Mouse (Mus musculus): Measurements from ENCODE around the gene Sema5a. TPM values are rescaled to one million over a fixed set of nuclear protein-coding genes. Genes with fewer than 3 reads are reported as not detected.
"Not testable (repeated sequence)": the region's sequence is repeated elsewhere in the genome, so short reads cannot be mapped to it uniquely, and the experiment has no call there.

Sema5a gene
- polyA plus RNA-seq, 1 experiment from 2014 or later: 10.0 TPM

GRCm38 (mm10) chr15:32226381-32226780 is 18.2 kb upstream of the Sema5a start:
- ATAC-seq (ENCODE audit: insufficient number of reproducible peaks, insufficient read depth, low FRiP score, low read depth): no peak
- no peak overlapping the region for H3K4me2 ChIP-seq (ENCODE audit: low read length)
- H3K27ac ChIP-seq (replicated peaks in 1 of 2; ENCODE audit: control insufficient read depth in 1 of 2, insufficient read depth in 1 of 2, low read depth in 2 of 2, low read length in 2 of 2): no peak overlapping the region
- H3K36me3 ChIP-seq (ENCODE audit: control insufficient read depth, insufficient read depth, low read length): no peaks in the 10 kb centered on the region
- no peak overlapping the region for H3K4me3 ChIP-seq (ENCODE audit: control insufficient read depth in 1 of 2, insufficient read depth in 1 of 2, low read depth in 1 of 2, low read length in 2 of 2)
- H3K9me3 ChIP-seq (ENCODE audit: control insufficient read depth, low read length): no peaks in the 10 kb centered on the region
- no peak overlapping the region for H3K9ac ChIP-seq (ENCODE audit: low read length)
- H3K27me3 ChIP-seq (ENCODE audit: control insufficient read depth, insufficient read depth, low read length): no peaks in the 10 kb centered on the region
- 85% methylated on average over 6 of the region's 6 CpGs for WGBS
- 0 out of 4 replicates have a peak, but pooled peaks cover 2 to 6% of the 10 kb centered on the region in 2 experiments for H3K4me1 ChIP-seq (ENCODE audit: control insufficient read depth in 2 of 2, insufficient read depth in 2 of 2, low read length in 2 of 2)

GRCm38 (mm10) chr15:32226888-32227395 is 17.7 kb upstream of the Sema5a start:
- Histone ChIP-seq H3K4me1 (ENCODE audit: control insufficient read depth in 2 of 2, insufficient read depth in 2 of 2, low read length in 2 of 2) (0 out of 4 replicates have a peak, but pooled peaks cover 2 to 6% of the 10 kb centered on the region in 2 experiments), H3K27me3 (ENCODE audit: control insufficient read depth, insufficient read depth, low read length) (no peaks in the 10 kb centered on the region), H3K9ac (ENCODE audit: low read length) (no peak overlapping the region), H3K4me2 (ENCODE audit: low read length) (no peak overlapping the region), H3K36me3 (ENCODE audit: control insufficient read depth, insufficient read depth, low read length) (no peaks in the 10 kb centered on the region), H3K9me3 (ENCODE audit: control insufficient read depth, low read length) (no peaks in the 10 kb centered on the region), H3K27ac (replicated peaks in 1 of 2; ENCODE audit: control insufficient read depth in 1 of 2, insufficient read depth in 1 of 2, low read depth in 2 of 2, low read length in 2 of 2) (no peak overlapping the region), H3K4me3 (ENCODE audit: control insufficient read depth in 1 of 2, insufficient read depth in 1 of 2, low read depth in 1 of 2, low read length in 2 of 2) (no peak overlapping the region)
- WGBS: 57% methylated on average over 7 of the region's 7 CpGs
- ATAC-seq (ENCODE audit: insufficient number of reproducible peaks, insufficient read depth, low FRiP score, low read depth): no peak

GRCm38 (mm10) chr15:32230066-32230465 is 14.5 kb upstream of the Sema5a start:
- Histone ChIP-seq H3K27me3 (ENCODE audit: control insufficient read depth, insufficient read depth, low read length) (no peaks in the 10 kb centered on the region), H3K4me2 (ENCODE audit: low read length) (no peak overlapping the region), H3K9me3 (ENCODE audit: control insufficient read depth, low read length) (no peaks in the 10 kb centered on the region), H3K4me1 (ENCODE audit: control insufficient read depth in 2 of 2, insufficient read depth in 2 of 2, low read length in 2 of 2) (peaks cover 2 to 16% of the 10 kb centered on the region in 2 experiments; a peak in 1 of 4 replicates), H3K27ac (replicated peaks in 1 of 2; ENCODE audit: control insufficient read depth in 1 of 2, insufficient read depth in 1 of 2, low read depth in 2 of 2, low read length in 2 of 2) (no peak overlapping the region), H3K4me3 (ENCODE audit: control insufficient read depth in 1 of 2, insufficient read depth in 1 of 2, low read depth in 1 of 2, low read length in 2 of 2) (no peak overlapping the region), H3K36me3 (ENCODE audit: control insufficient read depth, insufficient read depth, low read length) (no peaks in the 10 kb centered on the region), H3K9ac (ENCODE audit: low read length) (no peak overlapping the region)
- ATAC-seq (ENCODE audit: insufficient number of reproducible peaks, insufficient read depth, low FRiP score, low read depth): no peak
- WGBS: 73% methylated on average over 2 of the region's 2 CpGs

- peaks cover 0 to 10% of the 10 kb centered on the region in 2 experiments; a peak in 1 of 4 replicates for H3K4me1 ChIP-seq (ENCODE audit: control insufficient read depth in 2 of 2, insufficient read depth in 2 of 2, low read length in 2 of 2)
- peak overlapping the region; percentile 31 for H3K4me2 ChIP-seq (ENCODE audit: low read length)
- H3K9me3 ChIP-seq (ENCODE audit: control insufficient read depth, low read length): no peaks in the 10 kb centered on the region
- H3K4me3 ChIP-seq (ENCODE audit: control insufficient read depth in 1 of 2, insufficient read depth in 1 of 2, low read depth in 1 of 2, low read length in 2 of 2): no peak overlapping the region
- no peaks in the 10 kb centered on the region for H3K27me3 ChIP-seq (ENCODE audit: control insufficient read depth, insufficient read depth, low read length)
- no peaks in the 10 kb centered on the region for H3K36me3 ChIP-seq (ENCODE audit: control insufficient read depth, insufficient read depth, low read length)
- H3K9ac ChIP-seq (ENCODE audit: low read length): no peak overlapping the region
- no peak for ATAC-seq (ENCODE audit: insufficient number of reproducible peaks, insufficient read depth, low FRiP score, low read depth)
- no peak overlapping the region for H3K27ac ChIP-seq (replicated peaks in 1 of 2; ENCODE audit: control insufficient read depth in 1 of 2, insufficient read depth in 1 of 2, low read depth in 2 of 2, low read length in 2 of 2)
- WGBS: 74% methylated on average over 3 of the region's 3 CpGs
Measured at GRCm38 (mm10) chr15:32232189-32232588, 12.4 kb upstream of the Sema5a start.

GRCm38 (mm10) chr15:32232666-32233141 is 11.9 kb upstream of the Sema5a start:
- WGBS: 10% methylated on average over 8 of the region's 8 CpGs
- ATAC-seq (ENCODE audit: insufficient number of reproducible peaks, insufficient read depth, low FRiP score, low read depth): not testable (repeated sequence)

GRCm38 (mm10) chr15:32233451-32233850 is 11.2 kb upstream of the Sema5a start:
- peaks cover 0 to 10% of the 10 kb centered on the region in 2 experiments; a peak in 1 of 4 replicates for H3K4me1 ChIP-seq (ENCODE audit: control insufficient read depth in 2 of 2, insufficient read depth in 2 of 2, low read length in 2 of 2)
- no peak overlapping the region for H3K4me3 ChIP-seq (ENCODE audit: control insufficient read depth in 1 of 2, insufficient read depth in 1 of 2, low read depth in 1 of 2, low read length in 2 of 2)
- H3K27ac ChIP-seq (replicated peaks in 1 of 2; ENCODE audit: control insufficient read depth in 1 of 2, insufficient read depth in 1 of 2, low read depth in 2 of 2, low read length in 2 of 2): no peak overlapping the region
- no peaks in the 10 kb centered on the region for H3K9me3 ChIP-seq (ENCODE audit: control insufficient read depth, low read length)
- no peaks in the 10 kb centered on the region for H3K36me3 ChIP-seq (ENCODE audit: control insufficient read depth, insufficient read depth, low read length)
- no peak overlapping the region for H3K4me2 ChIP-seq (ENCODE audit: low read length)
- H3K27me3 ChIP-seq (ENCODE audit: control insufficient read depth, insufficient read depth, low read length): no peaks in the 10 kb centered on the region
- H3K9ac ChIP-seq (ENCODE audit: low read length): no peak overlapping the region
- ATAC-seq (ENCODE audit: insufficient number of reproducible peaks, insufficient read depth, low FRiP score, low read depth): no peak
- WGBS: 85% methylated on average over 1 of the region's 1 CpGs

More at GRCm38 (mm10) chr15:32232666-32233141, 11.9 kb upstream of the Sema5a start:
- peak overlapping the region; percentile 31 for H3K4me2 ChIP-seq (ENCODE audit: low read length)
- not testable (repeated sequence) for H3K9ac ChIP-seq (ENCODE audit: low read length); H3K27me3 ChIP-seq (ENCODE audit: control insufficient read depth, insufficient read depth, low read length); H3K27ac ChIP-seq (replicated peaks in 1 of 2; ENCODE audit: control insufficient read depth in 1 of 2, insufficient read depth in 1 of 2, low read depth in 2 of 2, low read length in 2 of 2); H3K9me3 ChIP-seq (ENCODE audit: control insufficient read depth, low read length); H3K36me3 ChIP-seq (ENCODE audit: control insufficient read depth, insufficient read depth, low read length); H3K4me1 ChIP-seq (ENCODE audit: control insufficient read depth in 2 of 2, insufficient read depth in 2 of 2, low read length in 2 of 2); H3K4me3 ChIP-seq (ENCODE audit: control insufficient read depth in 1 of 2, insufficient read depth in 1 of 2, low read depth in 1 of 2, low read length in 2 of 2)

- WGBS: 93% methylated on average over 2 of the region's 2 CpGs
Measured at GRCm38 (mm10) chr15:32239099-32239498, 5.5 kb upstream of the Sema5a start.

GRCm38 (mm10) chr15:32240159-32240558 is 4.5 kb upstream of the Sema5a start:
- 80% methylated on average over 3 of the region's 3 CpGs for WGBS
- Histone ChIP-seq H3K9ac (ENCODE audit: low read length) (no peak overlapping the region), H3K36me3 (ENCODE audit: control insufficient read depth, insufficient read depth, low read length) (peaks cover 8% of the 10 kb centered on the region), H3K27me3 (ENCODE audit: control insufficient read depth, insufficient read depth, low read length) (no peaks in the 10 kb centered on the region), H3K4me3 (ENCODE audit: control insufficient read depth in 1 of 2, insufficient read depth in 1 of 2, low read depth in 1 of 2, low read length in 2 of 2) (no peak overlapping the region), H3K9me3 (ENCODE audit: control insufficient read depth, low read length) (no peaks in the 10 kb centered on the region), H3K4me2 (ENCODE audit: low read length) (no peak overlapping the region), H3K27ac (replicated peaks in 1 of 2; ENCODE audit: control insufficient read depth in 1 of 2, insufficient read depth in 1 of 2, low read depth in 2 of 2, low read length in 2 of 2) (no peak overlapping the region), H3K4me1 (ENCODE audit: control insufficient read depth in 2 of 2, insufficient read depth in 2 of 2, low read length in 2 of 2) (peaks cover 3 to 12% of the 10 kb centered on the region in 2 experiments; a peak in 2 of 4 replicates)
- ATAC-seq (ENCODE audit: insufficient number of reproducible peaks, insufficient read depth, low FRiP score, low read depth): no peak

More at GRCm38 (mm10) chr15:32239099-32239498, 5.5 kb upstream of the Sema5a start:
- Histone ChIP-seq H3K4me1 (ENCODE audit: control insufficient read depth in 2 of 2, insufficient read depth in 2 of 2, low read length in 2 of 2) (peaks cover 3 to 12% of the 10 kb centered on the region in 2 experiments; a peak in 2 of 4 replicates), H3K27me3 (ENCODE audit: control insufficient read depth, insufficient read depth, low read length) (no peaks in the 10 kb centered on the region), H3K4me2 (ENCODE audit: low read length) (no peak overlapping the region), H3K36me3 (ENCODE audit: control insufficient read depth, insufficient read depth, low read length) (peaks cover 8% of the 10 kb centered on the region), H3K9ac (ENCODE audit: low read length) (no peak overlapping the region), H3K4me3 (ENCODE audit: control insufficient read depth in 1 of 2, insufficient read depth in 1 of 2, low read depth in 1 of 2, low read length in 2 of 2) (no peak overlapping the region), H3K27ac (replicated peaks in 1 of 2; ENCODE audit: control insufficient read depth in 1 of 2, insufficient read depth in 1 of 2, low read depth in 2 of 2, low read length in 2 of 2) (no peak overlapping the region), H3K9me3 (ENCODE audit: control insufficient read depth, low read length) (no peaks in the 10 kb centered on the region)
- ATAC-seq (ENCODE audit: insufficient number of reproducible peaks, insufficient read depth, low FRiP score, low read depth): no peak

Data from heart, embryonic 14.5 days (tissue).